Mouse (Mus musculus) T-helper 1 cell (primary cell): ENCODE measurements around the gene B4galnt1.

ENCODE experiments used
- in situ Hi-C: fragments of 300-600 bp; cut with MboI, MseI; formaldehyde crosslinking; loops from one replicate; pipeline ENCODE4 v1.15.1; 2025; ENCODE audit warnings: high pct_unique_total_duplicates

Gene B4galnt1

GRCm38 (mm10) chr10:127170002-127170401 lies 5.0 kb downstream of the B4galnt1 start:
- in situ Hi-C loops, result loop anchor here (5.0 kb wide), 1 partner anchor 53 kb away; no protein-coding TSS in a partner anchor

DNA sequence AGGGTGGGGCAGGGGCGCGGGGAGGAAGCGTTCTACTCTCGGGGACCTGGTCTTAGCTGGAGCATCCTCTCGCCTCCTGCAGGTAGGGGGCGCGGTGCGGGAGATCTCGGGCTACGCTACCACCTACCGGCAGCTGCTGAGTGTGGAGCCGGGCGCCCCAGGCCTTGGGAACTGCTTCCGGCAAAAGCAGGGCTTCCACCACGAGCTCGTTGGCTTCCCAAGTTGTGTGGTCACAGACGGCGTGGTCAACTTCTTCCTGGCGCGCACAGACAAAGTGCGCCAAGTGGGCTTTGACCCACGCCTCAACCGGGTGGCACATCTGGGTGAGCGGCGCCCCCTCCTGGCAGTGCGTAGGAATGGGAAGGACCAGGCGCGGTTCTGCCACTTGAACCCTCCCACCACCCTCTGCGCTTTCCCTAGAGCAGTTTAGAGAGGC lies 5.8 kb downstream of the B4galnt1 start:
- in situ Hi-C loops, result loop anchor here (5.0 kb wide), 1 partner anchor 54 kb away; no protein-coding TSS in a partner anchor

- in situ Hi-C loops, result loop anchor here (5.0 kb wide), 1 partner anchor 54 kb away; no protein-coding TSS in a partner anchor
These were observed 6.7 kb downstream of the B4galnt1 start for GRCm38 (mm10) chr10:127171631-127172200.

- in situ Hi-C loops, result loop anchor here (5.0 kb wide), 1 partner anchor 56 kb away; no protein-coding TSS in a partner anchor
These were observed 8.4 kb downstream of the B4galnt1 start for GRCm38 (mm10) chr10:127173148-127174065.

GRCm38 (mm10) chr10:127174170-127174569 lies 9.1 kb downstream of the B4galnt1 start:
- in situ Hi-C loops, result loop anchor here (5.0 kb wide), 1 partner anchor 57 kb away; no protein-coding TSS in a partner anchor

GRCm38 (mm10) chr10:127176228-127176627 lies 11.2 kb downstream of the B4galnt1 start:
- in situ Hi-C loops, result loop anchor here (5.0 kb wide), 1 partner anchor 99 kb away; the partner anchor contains the start of gene Agap2

GRCm38 (mm10) chr10:127176756-127177155 lies 11.7 kb downstream of the B4galnt1 start:
- in situ Hi-C loops, result loop anchor here (5.0 kb wide), 1 partner anchor 99 kb away; the partner anchor contains the start of gene Agap2

DNA sequence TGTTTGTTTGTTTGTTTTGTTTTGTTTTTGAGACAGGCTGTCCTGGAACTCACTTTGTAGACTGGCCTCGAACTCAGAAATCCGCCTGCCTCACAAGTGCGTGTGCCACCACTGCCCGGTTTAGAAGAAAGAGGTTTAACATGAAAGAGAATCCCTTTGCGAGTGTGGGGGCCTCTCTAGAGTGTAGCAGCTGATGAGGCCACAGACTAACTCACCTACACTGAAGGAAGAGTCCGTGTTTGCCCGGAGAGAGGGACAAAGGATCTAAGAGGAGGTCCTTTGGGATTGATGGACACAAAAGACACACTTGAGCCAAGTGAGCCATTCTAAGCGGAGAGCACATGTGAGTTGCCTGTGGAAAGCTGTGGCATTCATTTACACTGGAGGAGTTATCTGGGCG lies 12.2 kb downstream of the B4galnt1 start:
- in situ Hi-C loops, result loop anchor here (5.0 kb wide), 1 partner anchor 100 kb away; the partner anchor contains the start of gene Agap2

- in situ Hi-C loops, result loop anchor here (5.0 kb wide), 1 partner anchor 100 kb away; the partner anchor contains the start of gene Agap2
These were observed 12.7 kb downstream of the B4galnt1 start for GRCm38 (mm10) chr10:127177719-127178118.

GRCm38 (mm10) chr10:127178286-127179027 lies 13.4 kb downstream of the B4galnt1 start:
- in situ Hi-C loops, result loop anchor here (5.0 kb wide), 1 partner anchor 101 kb away; the partner anchor contains the start of gene Agap2

- in situ Hi-C loops, result loop anchor here (5.0 kb wide), 1 partner anchor 103 kb away; the partner anchor contains the start of gene Agap2
These were observed 15.1 kb downstream of the B4galnt1 start, which contains the start of gene Slc26a10 for GRCm38 (mm10) chr10:127179871-127180694. Gene Slc26a10, minus strand, starts transcription at chr10:127180645.

DNA sequence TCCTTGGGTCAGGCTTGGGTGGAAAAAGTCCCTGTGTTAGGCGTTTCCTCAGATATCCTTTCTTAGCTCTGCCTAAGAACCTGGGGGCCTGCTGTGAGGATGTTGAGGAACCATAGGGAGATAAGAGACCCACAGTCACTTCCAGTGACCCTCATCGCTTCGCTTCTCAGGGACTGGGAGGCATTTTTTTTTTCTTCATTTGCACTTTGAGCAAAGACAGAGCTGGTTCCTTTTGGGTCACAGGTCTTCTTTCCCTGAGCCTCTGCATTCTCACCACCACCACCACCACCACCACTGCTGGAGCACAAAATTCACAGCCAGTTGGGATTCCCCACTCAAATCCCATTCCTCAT lies 15.6 kb downstream of the B4galnt1 start:
- in situ Hi-C loops, result no loop called here

- in situ Hi-C loops, result no loop called here
These were observed 16.5 kb downstream of the B4galnt1 start for GRCm38 (mm10) chr10:127181566-127181965.

DNA sequence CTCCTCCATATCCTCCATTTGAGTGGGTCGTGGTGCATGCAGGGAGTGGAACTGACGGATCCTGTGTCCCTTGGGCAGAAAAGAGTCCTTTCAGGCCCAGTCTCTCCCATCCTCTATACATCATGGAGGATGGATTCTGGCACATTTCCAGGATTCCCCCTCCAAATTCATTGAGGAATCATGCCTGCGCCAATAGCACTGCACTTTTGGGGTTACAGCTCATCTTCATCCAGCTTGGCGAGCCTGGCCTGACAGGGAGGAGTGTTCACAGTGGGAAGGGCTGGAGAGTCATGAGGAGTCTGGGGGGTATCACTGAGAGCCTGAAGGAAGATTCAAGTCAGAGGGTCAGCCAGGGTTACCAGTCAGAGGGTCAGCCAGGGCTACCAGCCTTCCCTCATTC lies 17.6 kb downstream of the B4galnt1 start:
- in situ Hi-C loops, result no loop called here

GRCm38 (mm10) chr10:127183759-127184158 lies 18.7 kb downstream of the B4galnt1 start:
- in situ Hi-C loops, result no loop called here

DNA sequence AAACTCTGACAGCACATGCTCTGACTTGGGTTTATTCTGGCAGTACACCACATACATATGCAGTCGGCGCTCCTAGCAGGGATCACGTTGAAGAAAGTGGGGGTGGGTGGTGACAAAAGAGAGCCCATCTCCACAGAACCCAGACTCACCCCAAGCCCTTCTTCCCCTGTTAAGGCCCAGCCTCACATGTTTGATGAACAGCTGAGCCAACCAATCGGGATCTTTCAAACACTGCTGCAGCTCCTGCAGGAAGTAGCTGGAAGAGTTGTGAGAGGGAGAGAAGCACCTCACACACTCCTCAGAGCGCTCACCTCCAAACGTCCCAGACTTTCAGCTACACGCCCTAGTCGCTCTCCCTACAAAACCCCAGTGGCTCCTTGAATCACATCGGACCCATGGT lies 20.1 kb downstream of the B4galnt1 start:
- in situ Hi-C loops, result no loop called here

GRCm38 (mm10) chr10:127185506-127185905 lies 20.5 kb downstream of the B4galnt1 start:
- in situ Hi-C loops, result no loop called here

DNA sequence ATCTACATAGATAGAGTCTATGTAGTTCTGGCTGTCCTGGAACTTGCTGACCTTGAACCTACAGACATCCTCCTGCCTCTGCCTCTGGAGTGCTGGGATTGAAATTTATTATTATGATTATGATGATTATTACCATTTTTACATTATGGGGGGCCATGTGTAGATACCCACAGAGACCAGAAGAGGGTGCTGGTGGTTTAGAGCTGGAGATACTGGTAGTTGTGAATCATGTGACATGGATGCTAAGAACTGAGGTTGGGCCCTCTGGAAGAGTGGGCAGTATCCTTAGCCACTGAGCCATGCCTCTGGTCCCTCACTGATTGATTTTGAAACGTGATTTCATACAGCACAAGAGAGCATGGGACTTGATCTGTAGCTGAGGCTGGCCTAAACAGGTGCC lies 21.4 kb downstream of the B4galnt1 start:
- in situ Hi-C loops, result no loop called here

DNA sequence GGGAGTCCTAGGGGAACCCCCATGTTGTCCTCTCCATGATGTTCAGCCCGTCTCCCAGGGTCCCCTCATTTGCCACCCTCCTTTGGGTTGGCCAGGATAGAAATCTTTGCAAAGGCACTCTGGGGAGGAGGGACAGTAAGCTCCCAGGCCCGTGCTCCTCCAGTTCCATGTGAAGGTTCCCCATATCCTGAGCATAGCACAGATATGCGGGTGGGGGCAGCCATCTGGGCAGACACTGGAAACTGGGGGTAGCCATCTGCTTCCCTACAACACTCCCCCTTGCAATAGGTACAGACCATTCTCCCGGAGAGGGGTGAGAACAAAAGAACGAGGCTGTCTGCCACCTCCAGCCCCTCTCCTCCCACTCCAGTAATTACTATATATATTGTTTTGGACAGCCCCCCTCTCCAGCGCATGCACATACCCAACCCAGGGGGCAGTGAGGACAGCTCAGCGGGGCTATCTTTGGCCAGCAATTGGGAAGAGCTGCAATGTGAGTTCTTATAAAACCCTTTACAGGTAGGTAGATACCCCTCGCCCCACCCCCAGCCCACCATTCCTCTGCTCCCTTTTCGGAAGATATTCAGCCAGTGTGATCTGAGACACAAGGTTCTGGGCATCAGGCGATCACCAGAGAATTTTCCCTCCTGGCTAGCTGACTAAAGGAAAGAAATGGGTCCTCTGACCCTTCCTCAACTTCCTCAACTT lies 22.5 kb downstream of the B4galnt1 start:
- in situ Hi-C loops, result no loop called here

GRCm38 (mm10) chr10:127188079-127188453 lies 23.0 kb downstream of the B4galnt1 start:
- in situ Hi-C loops, result no loop called here
